In the genomic region with DNA sequence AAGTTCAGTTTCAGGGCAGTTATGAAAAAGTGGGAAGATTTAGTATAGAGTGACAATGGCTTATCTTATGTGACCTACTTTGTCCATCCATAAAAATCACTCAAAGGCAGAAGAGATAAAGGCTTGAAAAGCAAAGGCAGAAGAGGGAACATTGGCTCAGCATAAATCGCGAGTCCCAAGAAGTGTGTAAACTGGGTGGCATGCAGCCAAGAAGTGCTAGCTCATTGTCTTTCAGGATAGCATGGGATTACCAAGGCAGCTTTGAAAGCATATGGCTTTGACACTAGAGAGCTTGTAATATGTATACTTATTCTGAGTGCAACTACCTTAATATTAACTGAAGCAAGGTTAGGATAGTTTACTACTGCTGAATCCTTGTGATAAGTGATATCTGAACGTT, we compare ENCODE assay signal across 16 mouse cellular contexts.
"Had no signal": no experiment of that assay in that cellular context is flagged by ENCODE, and none has a peak within 500 bp of the region (broad histone marks: within the 10 kb centered on the region; RNA-seq: fewer than 3 reads in every experiment).

No protein-coding gene starts in this region.

- H3K27ac ChIP-seq: limb, embryonic 13.5 days; liver, embryonic 14.5 days; midbrain, embryonic 10.5 days; midbrain, embryonic 15.5 days; neural tube, embryonic 13.5 days; stomach, embryonic 15.5 days had no signal

- H3K4me3 ChIP-seq: limb, embryonic 13.5 days; midbrain, embryonic 10.5 days; midbrain, embryonic 15.5 days; neural tube, embryonic 13.5 days; stomach, embryonic 15.5 days had no signal

- DNase-seq: kidney, adult 11 months; kidney, postnatal 25 days; layer of hippocampus, adult 9-11 months; layer of hippocampus, postnatal 36 days; lung, adult 18-20 months; lung, postnatal 4 days; retina, postnatal 1 day; right cerebral cortex, postnatal 14 days; thymus, adult 2 months; thymus, postnatal 25 days had no signal
